Mouse (Mus musculus): ENCODE measurements around the gene Ttc3. TPM values are rescaled to one million over a fixed set of nuclear protein-coding genes. Genes with fewer than 3 reads are reported as not detected.

Ttc3 gene
- polyA plus RNA-seq, 1 experiment from 2014 or later: 285 TPM

GRCm38 (mm10) chr16:94412198-94412597 lies 41.8 kb downstream of the Ttc3 start:
- Histone ChIP-seq H3K27me3 (ENCODE audit: low read depth, poor library complexity, severe bottlenecking) (no peaks in the 10 kb centered on the region), H3K4me3 (no peak overlapping the region), H3K9me3 (replicated peaks) (no peaks in the 10 kb centered on the region), H3K36me3 (peaks cover 93% of the 10 kb centered on the region), H3K27ac (no peak overlapping the region), H3K4me1 (no peaks in the 10 kb centered on the region)
- 90% methylated on average over 2 of the region's 2 CpGs for WGBS
- no peak for DNase-seq (ENCODE audit: low spot score)

- no peaks in the 10 kb centered on the region for H3K9me3 ChIP-seq (replicated peaks)
- H3K27ac ChIP-seq: no peak overlapping the region
- no peak for DNase-seq (ENCODE audit: low spot score)
- H3K4me1 ChIP-seq: no peaks in the 10 kb centered on the region
- H3K27me3 ChIP-seq (ENCODE audit: low read depth, poor library complexity, severe bottlenecking): no peaks in the 10 kb centered on the region
- H3K4me3 ChIP-seq: no peak overlapping the region
- H3K36me3 ChIP-seq: peaks cover 93% of the 10 kb centered on the region
- 95% methylated on average over 4 of the region's 4 CpGs for WGBS
Measured at GRCm38 (mm10) chr16:94412760-94413159, 42.3 kb downstream of the Ttc3 start.

- Histone ChIP-seq H3K27me3 (ENCODE audit: low read depth, poor library complexity, severe bottlenecking) (no peaks in the 10 kb centered on the region), H3K4me3 (no peak overlapping the region), H3K36me3 (peaks cover 97% of the 10 kb centered on the region), H3K27ac (no peak overlapping the region), H3K4me1 (no peaks in the 10 kb centered on the region), H3K9me3 (replicated peaks) (no peaks in the 10 kb centered on the region)
- 91% methylated on average over 6 of the region's 6 CpGs for WGBS
- DNase-seq (ENCODE audit: low spot score): no peak
Measured at GRCm38 (mm10) chr16:94414151-94414550, 43.7 kb downstream of the Ttc3 start.

- Histone ChIP-seq H3K4me3 (no peak overlapping the region), H3K27ac (no peak overlapping the region), H3K27me3 (ENCODE audit: low read depth, poor library complexity, severe bottlenecking) (no peaks in the 10 kb centered on the region), H3K4me1 (no peaks in the 10 kb centered on the region), H3K9me3 (replicated peaks) (0 out of 2 replicates have a peak, but pooled peaks cover 2% of the 10 kb centered on the region), H3K36me3 (peaks cover 100% of the 10 kb centered on the region)
- WGBS: 98% methylated on average over 3 of the region's 3 CpGs
- no peak for DNase-seq (ENCODE audit: low spot score)
Measured at GRCm38 (mm10) chr16:94420498-94420897, 50.1 kb downstream of the Ttc3 start.

- DNase-seq (ENCODE audit: low spot score): no peak
- Histone ChIP-seq H3K4me3 (no peak overlapping the region), H3K9me3 (replicated peaks) (no peaks in the 10 kb centered on the region), H3K27ac (no peak overlapping the region), H3K4me1 (no peaks in the 10 kb centered on the region), H3K27me3 (ENCODE audit: low read depth, poor library complexity, severe bottlenecking) (no peaks in the 10 kb centered on the region), H3K36me3 (peaks cover 99% of the 10 kb centered on the region)
- WGBS: 96% methylated on average over 4 of the region's 4 CpGs
Measured at GRCm38 (mm10) chr16:94428948-94429347, 58.5 kb downstream of the Ttc3 start.

GRCm38 (mm10) chr16:94435495-94436234 lies 65.2 kb downstream of the Ttc3 start:
- Histone ChIP-seq H3K27me3 (ENCODE audit: low read depth, poor library complexity, severe bottlenecking) (no peaks in the 10 kb centered on the region), H3K4me3 (no peak overlapping the region), H3K4me1 (no peaks in the 10 kb centered on the region), H3K9me3 (replicated peaks) (no peaks in the 10 kb centered on the region), H3K36me3 (peaks cover 99% of the 10 kb centered on the region), H3K27ac (no peak overlapping the region)
- 93% methylated on average over 8 of the region's 8 CpGs for whole genome bisulfite sequencing
- DNase-seq (ENCODE audit: low spot score): no peak

GRCm38 (mm10) chr16:94436801-94437200 lies 66.4 kb downstream of the Ttc3 start:
- no peaks in the 10 kb centered on the region for H3K27me3 ChIP-seq (ENCODE audit: low read depth, poor library complexity, severe bottlenecking)
- no peak for DNase-seq (ENCODE audit: low spot score)
- no peaks in the 10 kb centered on the region for H3K9me3 ChIP-seq (replicated peaks)
- no peak overlapping the region for H3K27ac ChIP-seq
- WGBS: 96% methylated on average over 2 of the region's 2 CpGs
- no peaks in the 10 kb centered on the region for H3K4me1 ChIP-seq
- peaks cover 100% of the 10 kb centered on the region for H3K36me3 ChIP-seq
- no peak overlapping the region for H3K4me3 ChIP-seq

- H3K4me3 ChIP-seq: no peak overlapping the region
- DNase-seq (ENCODE audit: low spot score): no peak
- H3K27me3 ChIP-seq (ENCODE audit: low read depth, poor library complexity, severe bottlenecking): no peaks in the 10 kb centered on the region
- H3K36me3 ChIP-seq: peaks cover 100% of the 10 kb centered on the region
- H3K4me1 ChIP-seq: no peaks in the 10 kb centered on the region
- WGBS: 76% methylated on average over 2 of the region's 2 CpGs
- H3K9me3 ChIP-seq (replicated peaks): no peaks in the 10 kb centered on the region
- H3K27ac ChIP-seq: no peak overlapping the region
Measured at GRCm38 (mm10) chr16:94441361-94441760, 70.9 kb downstream of the Ttc3 start.

GRCm38 (mm10) chr16:94449151-94449550 lies 78.7 kb downstream of the Ttc3 start:
- 86% methylated on average over 8 of the region's 8 CpGs for WGBS
- no peaks in the 10 kb centered on the region for H3K4me1 ChIP-seq
- no peaks in the 10 kb centered on the region for H3K9me3 ChIP-seq (replicated peaks)
- DNase-seq (ENCODE audit: low spot score): no peak
- H3K27ac ChIP-seq: no peak overlapping the region
- no peak overlapping the region for H3K4me3 ChIP-seq
- no peaks in the 10 kb centered on the region for H3K27me3 ChIP-seq (ENCODE audit: low read depth, poor library complexity, severe bottlenecking)
- H3K36me3 ChIP-seq: peaks cover 100% of the 10 kb centered on the region

- Histone ChIP-seq H3K36me3 (peaks cover 100% of the 10 kb centered on the region), H3K4me3 (no peak overlapping the region), H3K27me3 (ENCODE audit: low read depth, poor library complexity, severe bottlenecking) (no peaks in the 10 kb centered on the region), H3K27ac (no peak overlapping the region), H3K9me3 (replicated peaks) (no peaks in the 10 kb centered on the region), H3K4me1 (no peaks in the 10 kb centered on the region)
- WGBS: 97% methylated on average over 7 of the region's 7 CpGs
- DNase-seq (ENCODE audit: low spot score): no peak
Measured at GRCm38 (mm10) chr16:94449632-94450031, 79.2 kb downstream of the Ttc3 start.

GRCm38 (mm10) chr16:94451545-94452488 lies 81.4 kb downstream of the Ttc3 start:
- Histone ChIP-seq H3K27ac (no peak overlapping the region), H3K27me3 (ENCODE audit: low read depth, poor library complexity, severe bottlenecking) (no peaks in the 10 kb centered on the region), H3K36me3 (peaks cover 100% of the 10 kb centered on the region), H3K4me1 (no peaks in the 10 kb centered on the region), H3K4me3 (no peak overlapping the region), H3K9me3 (replicated peaks) (no peaks in the 10 kb centered on the region)
- WGBS: 94% methylated on average over 11 of the region's 11 CpGs
- no peak for DNase-seq (ENCODE audit: low spot score)

GRCm38 (mm10) chr16:94452768-94453167 lies 82.3 kb downstream of the Ttc3 start:
- H3K4me3 ChIP-seq: no peak overlapping the region
- H3K27ac ChIP-seq: no peak overlapping the region
- DNase-seq (ENCODE audit: low spot score): no peak
- WGBS: 93% methylated on average over 4 of the region's 4 CpGs
- H3K9me3 ChIP-seq (replicated peaks): no peaks in the 10 kb centered on the region
- no peaks in the 10 kb centered on the region for H3K4me1 ChIP-seq
- H3K36me3 ChIP-seq: peaks cover 100% of the 10 kb centered on the region
- no peaks in the 10 kb centered on the region for H3K27me3 ChIP-seq (ENCODE audit: low read depth, poor library complexity, severe bottlenecking)

GRCm38 (mm10) chr16:94454146-94454545 lies 83.7 kb downstream of the Ttc3 start:
- Histone ChIP-seq H3K9me3 (replicated peaks) (no peaks in the 10 kb centered on the region), H3K27ac (no peak overlapping the region), H3K4me3 (no peak overlapping the region), H3K4me1 (no peaks in the 10 kb centered on the region), H3K36me3 (peaks cover 100% of the 10 kb centered on the region), H3K27me3 (ENCODE audit: low read depth, poor library complexity, severe bottlenecking) (no peaks in the 10 kb centered on the region)
- no peak for DNase-seq (ENCODE audit: low spot score)
- 73% methylated on average over 4 of the region's 4 CpGs for WGBS

Data from limb, embryonic 10.5 days (tissue).